Mouse (Mus musculus) neutrophil, adult 83 days (primary cell): ENCODE results near the gene Unc5cl. TPM values are rescaled to one million over a fixed set of nuclear protein-coding genes. Genes with fewer than 3 reads are reported as not detected.

Source experiments
- total RNA-seq, 2 experiments: library from RNA; stranded (reverse); gene quantifications; one replicate each; pipeline ENCODE4 v1.2.4; 2023

Unc5cl gene
- under 1 TPM; 0.46 to 0.57 TPM for total RNA-seq

GRCm38 (mm10) chr17:48454688-48455087, at the start of gene Unc5cl:
Gene Unc5cl, plus strand, starts transcription at chr17:48454901.

GRCm38 (mm10) chr17:48409380-48410298, 45.1 kb upstream of the Unc5cl start, which contains the start of the genes Nfya and Oard1:
Gene Nfya, minus strand, starts transcription at chr17:48409906.
Gene Oard1, plus strand, starts transcription at chr17:48410014.

GRCm38 (mm10) chr17:48432158-48432980, 22.3 kb upstream of the Unc5cl start, which contains the start of gene Apobec2:
Gene Apobec2, minus strand, starts transcription at chr17:48432930.

GRCm38 (mm10) chr17:48451353-48451675, 3.4 kb upstream of the Unc5cl start, which contains the start of gene Tspo2:
Gene Tspo2, minus strand, starts transcription at chr17:48451522.

Other genes with a start within 250 kb of the Unc5cl start
- gene Trem1, start 222.1 kb upstream of the Unc5cl start, total RNA-seq = 100 to 1,000 TPM; 431 to 451 TPM
- 100 to 1,000 TPM; 335 TPM for gene Trem3, start 207.1 kb upstream of the Unc5cl start, total RNA-seq
- gene Treml4, start 190.6 kb upstream of the Unc5cl start, total RNA-seq = 10 to 100 TPM; 25.6 to 30.3 TPM
- 100 to 1,000 TPM; 100 to 107 TPM for gene Treml2, start 155.4 kb upstream of the Unc5cl start, total RNA-seq
- 100 to 1,000 TPM; 125 to 140 TPM for gene B430306N03Rik, start 138.8 kb upstream of the Unc5cl start, total RNA-seq
- 10 to 100 TPM; 10.9 to 12.3 TPM for gene Trem2, start 108.5 kb upstream of the Unc5cl start, total RNA-seq
- 1 to 10 TPM; 1.7 to 1.8 TPM for gene Treml1, start 95.0 kb upstream of the Unc5cl start, total RNA-seq
- gene Nfya, start 45.0 kb upstream of the Unc5cl start, total RNA-seq = 100 to 1,000 TPM in 1 of 2 experiments, 10 to 100 TPM in 1; 83.5 to 105 TPM
- 10 to 100 TPM; 17.5 to 18.8 TPM for gene Oard1, start 44.9 kb upstream of the Unc5cl start, total RNA-seq
- not detected for gene Apobec2, start 22.0 kb upstream of the Unc5cl start, total RNA-seq
- gene Tspo2, start 3.4 kb upstream of the Unc5cl start, total RNA-seq = 10 to 100 TPM in 1 of 2 experiments, 1 to 10 TPM in 1; 8.9 to 22.0 TPM